Mouse (Mus musculus): Measurements from ENCODE around the gene Abhd6. TPM values are rescaled to one million over a fixed set of nuclear protein-coding genes. Genes with fewer than 3 reads are reported as not detected.

Abhd6 gene
- polyA plus RNA-seq, 1 experiment from 2014 or later, result 12.5 TPM

- Histone ChIP-seq H3K9me3 (ENCODE audit: control insufficient read depth, low read length) (no peaks in the 10 kb centered on the region), H3K9ac (ENCODE audit: low read length) (no peak overlapping the region), H3K27me3 (ENCODE audit: control insufficient read depth, insufficient read depth, low read depth, low read length) (no peaks in the 10 kb centered on the region), H3K36me3 (ENCODE audit: control insufficient read depth, insufficient read depth, low read length) (peaks cover 2% of the 10 kb centered on the region; the same call in 1 of the 2 replicates), H3K4me3 (ENCODE audit: low read length) (no peak overlapping the region), H3K27ac (ENCODE audit: low read length) (no peak overlapping the region), H3K4me1 (replicated peaks; ENCODE audit: control insufficient read depth, insufficient read depth, low read length) (no peaks in the 10 kb centered on the region), H3K4me2 (ENCODE audit: low read depth, low read length) (no peak overlapping the region)
- WGBS, result 89% methylated on average over 2 of the region's 2 CpGs
- ATAC-seq (ENCODE audit: low read depth), result no peak
Observed at GRCm38 (mm10) chr14:8042120-8042519, 39.4 kb downstream of the Abhd6 start.

- H3K4me1 ChIP-seq (replicated peaks; ENCODE audit: control insufficient read depth, insufficient read depth, low read length), result no peaks in the 10 kb centered on the region
- no peak overlapping the region for H3K4me3 ChIP-seq (ENCODE audit: low read length)
- H3K9ac ChIP-seq (ENCODE audit: low read length), result no peak overlapping the region
- H3K4me2 ChIP-seq (ENCODE audit: low read depth, low read length), result no peak overlapping the region
- ATAC-seq (ENCODE audit: low read depth), result no peak
- WGBS, result 91% methylated on average over 9 of the region's 9 CpGs
- H3K9me3 ChIP-seq (ENCODE audit: control insufficient read depth, low read length), result no peaks in the 10 kb centered on the region
- peaks cover 2% of the 10 kb centered on the region; the same call in 1 of the 2 replicates for H3K36me3 ChIP-seq (ENCODE audit: control insufficient read depth, insufficient read depth, low read length)
- no peak overlapping the region for H3K27ac ChIP-seq (ENCODE audit: low read length)
- H3K27me3 ChIP-seq (ENCODE audit: control insufficient read depth, insufficient read depth, low read depth, low read length), result no peaks in the 10 kb centered on the region
Observed at GRCm38 (mm10) chr14:8042577-8042976, 39.9 kb downstream of the Abhd6 start.

DNA sequence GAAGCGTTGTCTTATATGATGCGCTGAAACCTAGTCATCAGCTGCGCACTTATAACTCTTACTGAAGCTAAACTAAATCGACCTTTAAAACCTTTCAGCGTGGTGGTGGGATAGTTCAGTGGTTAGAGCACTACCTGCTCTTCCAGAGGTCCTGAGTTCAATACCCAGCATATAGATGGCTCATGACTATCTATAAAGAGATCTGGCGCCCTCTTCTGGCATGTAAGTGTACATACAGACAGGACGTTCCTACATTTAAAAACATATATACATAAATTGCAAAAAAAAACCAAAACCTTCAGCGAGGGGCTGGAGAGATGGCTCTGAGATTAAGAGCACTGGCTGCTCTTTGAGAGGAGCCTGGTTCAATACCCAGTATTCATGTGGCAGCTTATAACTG is 41.6 kb downstream of the Abhd6 start:
- 59% methylated on average over 8 of the region's 8 CpGs for WGBS
- no peak overlapping the region for H3K4me2 ChIP-seq (ENCODE audit: low read depth, low read length)
- H3K27me3 ChIP-seq (ENCODE audit: control insufficient read depth, insufficient read depth, low read depth, low read length), result no peaks in the 10 kb centered on the region

DNA sequence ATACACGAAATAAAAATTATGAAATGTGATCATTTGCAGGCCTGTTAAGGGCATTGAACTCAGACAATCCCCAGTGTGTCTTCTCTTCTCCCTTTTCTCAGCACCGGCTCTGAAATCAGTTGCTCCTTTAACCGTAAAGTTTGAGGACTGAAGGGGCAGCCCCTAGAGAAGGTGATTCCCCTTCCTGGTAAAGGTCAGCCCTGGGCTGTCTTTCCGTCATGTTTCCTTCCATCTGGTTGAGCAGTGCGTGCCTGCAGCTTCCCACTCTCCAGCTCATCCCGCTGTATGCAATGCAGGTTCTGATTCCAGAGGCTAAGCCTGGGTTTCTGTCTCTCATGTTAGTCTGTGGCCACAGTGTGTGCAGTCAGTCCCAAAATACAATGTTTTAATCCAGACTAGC is 42.1 kb downstream of the Abhd6 start:
- 86% methylated on average over 6 of the region's 6 CpGs for WGBS
- Histone ChIP-seq H3K9me3 (ENCODE audit: control insufficient read depth, low read length) (no peaks in the 10 kb centered on the region), H3K27me3 (ENCODE audit: control insufficient read depth, insufficient read depth, low read depth, low read length) (no peaks in the 10 kb centered on the region), H3K27ac (ENCODE audit: low read length) (no peak overlapping the region), H3K4me1 (replicated peaks; ENCODE audit: control insufficient read depth, insufficient read depth, low read length) (no peaks in the 10 kb centered on the region), H3K4me2 (ENCODE audit: low read depth, low read length) (no peak overlapping the region), H3K4me3 (ENCODE audit: low read length) (no peak overlapping the region), H3K36me3 (ENCODE audit: control insufficient read depth, insufficient read depth, low read length) (peaks cover 2% of the 10 kb centered on the region; the same call in 1 of the 2 replicates), H3K9ac (ENCODE audit: low read length) (no peak overlapping the region)
- ATAC-seq (ENCODE audit: low read depth), result no peak

More for the DNA sequence above, 41.6 kb downstream of the Abhd6 start:
- Histone ChIP-seq H3K4me3 (ENCODE audit: low read length) (no peak overlapping the region), H3K9me3 (ENCODE audit: control insufficient read depth, low read length) (no peaks in the 10 kb centered on the region), H3K36me3 (ENCODE audit: control insufficient read depth, insufficient read depth, low read length) (peaks cover 2% of the 10 kb centered on the region; the same call in 1 of the 2 replicates), H3K4me1 (replicated peaks; ENCODE audit: control insufficient read depth, insufficient read depth, low read length) (no peaks in the 10 kb centered on the region), H3K27ac (ENCODE audit: low read length) (no peak overlapping the region), H3K9ac (ENCODE audit: low read length) (no peak overlapping the region)
- no peak for ATAC-seq (ENCODE audit: low read depth)

GRCm38 (mm10) chr14:8045187-8045846 is 42.6 kb downstream of the Abhd6 start:
- H3K4me1 ChIP-seq (replicated peaks; ENCODE audit: control insufficient read depth, insufficient read depth, low read length), result no peaks in the 10 kb centered on the region
- H3K9me3 ChIP-seq (ENCODE audit: control insufficient read depth, low read length), result no peaks in the 10 kb centered on the region
- no peak for ATAC-seq (ENCODE audit: low read depth)
- H3K4me3 ChIP-seq (ENCODE audit: low read length), result no peak overlapping the region
- H3K4me2 ChIP-seq (ENCODE audit: low read depth, low read length), result no peak overlapping the region
- no peak overlapping the region for H3K27ac ChIP-seq (ENCODE audit: low read length)
- WGBS, result 84% methylated on average over 11 of the region's 11 CpGs
- no peaks in the 10 kb centered on the region for H3K27me3 ChIP-seq (ENCODE audit: control insufficient read depth, insufficient read depth, low read depth, low read length)
- peaks cover 2% of the 10 kb centered on the region; the same call in 1 of the 2 replicates for H3K36me3 ChIP-seq (ENCODE audit: control insufficient read depth, insufficient read depth, low read length)
- no peak overlapping the region for H3K9ac ChIP-seq (ENCODE audit: low read length)

GRCm38 (mm10) chr14:8046839-8047238 is 44.1 kb downstream of the Abhd6 start:
- Histone ChIP-seq H3K36me3 (ENCODE audit: control insufficient read depth, insufficient read depth, low read length) (peaks cover 2% of the 10 kb centered on the region; the same call in 1 of the 2 replicates), H3K4me2 (ENCODE audit: low read depth, low read length) (no peak overlapping the region), H3K4me1 (replicated peaks; ENCODE audit: control insufficient read depth, insufficient read depth, low read length) (no peaks in the 10 kb centered on the region), H3K9me3 (ENCODE audit: control insufficient read depth, low read length) (no peaks in the 10 kb centered on the region), H3K27me3 (ENCODE audit: control insufficient read depth, insufficient read depth, low read depth, low read length) (no peaks in the 10 kb centered on the region), H3K9ac (ENCODE audit: low read length) (no peak overlapping the region), H3K4me3 (ENCODE audit: low read length) (no peak overlapping the region), H3K27ac (ENCODE audit: low read length) (no peak overlapping the region)
- WGBS, result 96% methylated on average over 6 of the region's 6 CpGs
- ATAC-seq (ENCODE audit: low read depth), result no peak

DNA sequence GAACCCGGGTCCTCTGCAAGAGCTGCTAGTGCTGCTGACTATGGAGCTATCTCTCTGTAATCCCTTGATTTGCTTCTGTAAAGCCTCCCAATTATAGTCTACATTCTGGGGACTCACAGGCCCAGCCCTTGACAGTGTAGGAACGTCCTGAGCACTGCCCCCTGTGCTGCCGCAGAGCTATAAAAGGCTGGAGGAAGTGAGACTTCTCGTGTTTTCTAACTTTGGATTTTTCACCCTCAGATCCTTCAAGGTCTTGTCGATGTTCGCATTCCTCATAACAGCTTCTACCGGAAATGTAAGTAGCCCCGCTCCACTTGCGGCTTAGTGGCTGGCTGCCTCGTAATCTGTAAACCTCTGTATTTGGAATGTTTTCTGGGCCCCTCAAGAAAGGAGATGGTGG is 46.6 kb downstream of the Abhd6 start:
- H3K9me3 ChIP-seq (ENCODE audit: control insufficient read depth, low read length), result no peaks in the 10 kb centered on the region
- H3K4me1 ChIP-seq (replicated peaks; ENCODE audit: control insufficient read depth, insufficient read depth, low read length), result no peaks in the 10 kb centered on the region
- H3K4me2 ChIP-seq (ENCODE audit: low read depth, low read length), result no peak overlapping the region
- 77% methylated on average over 10 of the region's 10 CpGs for WGBS
- no peak overlapping the region for H3K4me3 ChIP-seq (ENCODE audit: low read length)
- no peak for ATAC-seq (ENCODE audit: low read depth)
- peaks cover 2% of the 10 kb centered on the region; the same call in 1 of the 2 replicates for H3K36me3 ChIP-seq (ENCODE audit: control insufficient read depth, insufficient read depth, low read length)
- no peaks in the 10 kb centered on the region for H3K27me3 ChIP-seq (ENCODE audit: control insufficient read depth, insufficient read depth, low read depth, low read length)
- no peak overlapping the region for H3K9ac ChIP-seq (ENCODE audit: low read length)
- no peak overlapping the region for H3K27ac ChIP-seq (ENCODE audit: low read length)

- no peak overlapping the region for H3K27ac ChIP-seq (ENCODE audit: low read length)
- no peak overlapping the region for H3K4me3 ChIP-seq (ENCODE audit: low read length)
- no peaks in the 10 kb centered on the region for H3K27me3 ChIP-seq (ENCODE audit: control insufficient read depth, insufficient read depth, low read depth, low read length)
- 93% methylated on average over 2 of the region's 2 CpGs for WGBS
- no peak overlapping the region for H3K9ac ChIP-seq (ENCODE audit: low read length)
- H3K4me2 ChIP-seq (ENCODE audit: low read depth, low read length), result no peak overlapping the region
- ATAC-seq (ENCODE audit: low read depth), result no peak
- H3K4me1 ChIP-seq (replicated peaks; ENCODE audit: control insufficient read depth, insufficient read depth, low read length), result no peaks in the 10 kb centered on the region
- H3K36me3 ChIP-seq (ENCODE audit: control insufficient read depth, insufficient read depth, low read length), result no peaks in the 10 kb centered on the region
- no peaks in the 10 kb centered on the region for H3K9me3 ChIP-seq (ENCODE audit: control insufficient read depth, low read length)
Observed at GRCm38 (mm10) chr14:8051869-8052268, 49.2 kb downstream of the Abhd6 start.

DNA sequence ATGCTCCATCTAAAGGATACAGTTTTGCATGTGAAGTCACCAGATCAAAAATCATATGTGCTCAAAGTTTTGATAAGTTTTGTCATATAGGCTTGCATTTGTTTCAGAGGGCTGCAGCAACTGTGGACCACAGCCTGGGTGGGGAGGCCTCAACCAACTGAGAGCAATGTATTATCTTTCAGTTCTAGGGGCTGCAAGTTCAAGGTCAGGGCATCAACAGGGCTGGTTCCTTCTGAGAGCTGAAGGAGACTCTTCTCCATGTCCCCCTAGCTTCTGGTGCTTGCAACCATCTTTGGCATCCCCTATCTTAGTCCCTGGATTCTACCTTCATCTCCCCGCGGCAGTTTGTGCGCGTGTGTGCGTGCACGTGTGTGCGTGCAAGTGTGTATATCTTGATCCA is 50.0 kb downstream of the Abhd6 start:
- 97% methylated on average over 7 of the region's 7 CpGs for WGBS
- Histone ChIP-seq H3K9me3 (ENCODE audit: control insufficient read depth, low read length) (no peaks in the 10 kb centered on the region), H3K27ac (ENCODE audit: low read length) (no peak overlapping the region), H3K4me2 (ENCODE audit: low read depth, low read length) (no peak overlapping the region), H3K4me3 (ENCODE audit: low read length) (no peak overlapping the region), H3K27me3 (ENCODE audit: control insufficient read depth, insufficient read depth, low read depth, low read length) (no peaks in the 10 kb centered on the region), H3K9ac (ENCODE audit: low read length) (no peak overlapping the region), H3K4me1 (replicated peaks; ENCODE audit: control insufficient read depth, insufficient read depth, low read length) (no peaks in the 10 kb centered on the region), H3K36me3 (ENCODE audit: control insufficient read depth, insufficient read depth, low read length) (no peaks in the 10 kb centered on the region)
- no peak for ATAC-seq (ENCODE audit: low read depth)

Measured in lung, embryonic 16.5 days (tissue).